Mouse (Mus musculus) small intestine, adult 2 months (tissue): ENCODE measurements around the gene Map7d3.

Experiments used
- CTCF ChIP-seq: fragments of 200-500 bp; IDR thresholded peaks from 2 replicates; pipeline ENCODE4 v1.5.1; 2012; ENCODE audit warnings: low read depth, mild to moderate bottlenecking, control low read depth, inconsistent platforms, low read length, moderate library complexity, mixed read lengths; ENCODE audit not compliant: insufficient replicate concordance, insufficient read length; ENCODE audit errors: extremely low read depth
- POLR2A ChIP-seq: fragments of 200-500 bp; IDR thresholded peaks from 2 replicates; pipeline ENCODE4 v1.6.1; 2012; ENCODE audit warnings: low read depth, mild to moderate bottlenecking, control low read depth, inconsistent platforms, low read length, moderate library complexity

DNA sequence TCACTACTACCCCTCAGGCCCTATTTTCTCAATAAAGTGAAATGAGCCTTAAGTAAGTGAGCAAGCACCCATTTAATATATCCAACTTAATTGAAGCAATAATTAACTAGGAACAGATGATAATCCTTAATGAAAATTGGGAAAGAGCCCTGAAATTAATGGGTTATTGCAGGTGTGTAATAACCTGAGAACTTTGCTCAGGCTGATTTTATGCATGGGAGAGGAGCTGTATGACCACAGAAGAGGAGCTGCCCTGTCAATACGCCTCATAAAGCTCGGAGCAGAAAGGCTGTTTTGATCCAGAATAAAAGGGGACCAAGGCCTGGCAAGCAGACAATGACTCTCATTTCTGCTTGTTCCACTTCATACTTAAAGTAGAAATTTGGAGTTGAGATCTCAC is 47.7 kb upstream of the Map7d3 start, which contains the start of gene Adgrg4:
- no peak for TF ChIP-seq CTCF
- TF ChIP-seq POLR2A = no peak
